Mouse (Mus musculus) brown adipose tissue, adult 24 weeks (tissue): ENCODE measurements around the gene Chid1. TPM values are rescaled to one million over a fixed set of nuclear protein-coding genes. Genes with fewer than 3 reads are reported as not detected.

Experiments
- H3K27ac ChIP-seq: fragments of 200-500 bp; replicated peaks from 2 replicates; pipeline ENCODE4 v1.5.1; 2012; ENCODE audit warnings: low read depth, mild to moderate bottlenecking, low read length
- H3K4me1 ChIP-seq: fragments of 200-500 bp; 2 replicates; pipeline ENCODE4 v1.6.1; 2012; ENCODE audit warnings: low read length, mixed read lengths; ENCODE audit not compliant: control insufficient read depth, insufficient read depth, insufficient read length
- H3K4me3 ChIP-seq: fragments of 200-500 bp; 2 replicates; pipeline ENCODE4 v1.5.1; 2012; ENCODE audit warnings: low read depth, mild to moderate bottlenecking, low read length, moderate library complexity; ENCODE audit not compliant: insufficient read depth
- polyA plus RNA-seq: library from polyadenylated mRNA; stranded (reverse); fragments of >200 nt; gene quantifications from 2 replicates; pipeline ENCODE4 v1.2.4, GENCODE M21; 2012; ENCODE audit not compliant: missing spikeins, insufficient read depth, insufficient read length

The Chid1 gene
- polyA plus RNA-seq, 1 experiment, result 13.4 TPM

- 0 out of 2 replicates have a peak overlapping the region, but pooled peaks have one; percentile 19 for H3K4me3 ChIP-seq
- H3K4me1 ChIP-seq, result peaks cover 10% of the 10 kb centered on the region
- peak overlapping the region; percentile 29 for H3K27ac ChIP-seq
Observed at GRCm38 (mm10) chr7:141564561-141564960, 24.9 kb upstream of the Chid1 start.

- H3K4me1 ChIP-seq, result peaks cover 10% of the 10 kb centered on the region
- H3K27ac ChIP-seq, result peak overlapping the region; percentile 65
- peak overlapping the region; percentile 97 for H3K4me3 ChIP-seq
Observed at GRCm38 (mm10) chr7:141562852-141563427, 23.3 kb upstream of the Chid1 start.

GRCm38 (mm10) chr7:141562421-141562851, 22.8 kb upstream of the Chid1 start:
- H3K4me3 ChIP-seq, result peak overlapping the region; percentile 97
- peak overlapping the region; percentile 70 for H3K27ac ChIP-seq
- peaks cover 10% of the 10 kb centered on the region for H3K4me1 ChIP-seq

GRCm38 (mm10) chr7:141561682-141562391, 22.2 kb upstream of the Chid1 start, which contains the start of gene Ap2a2:
TSS of gene Ap2a2 (plus strand) at chr7:141562173.
- peak within 1 kb of the TSS; percentile 70 for H3K27ac ChIP-seq
- H3K4me3 ChIP-seq, result peak within 1 kb of the TSS; percentile 97
- peaks cover 10% of the 10 kb centered on the region for H3K4me1 ChIP-seq

GRCm38 (mm10) chr7:141560471-141560870, 20.8 kb upstream of the Chid1 start:
- Histone ChIP-seq H3K27ac (peak overlapping the region; percentile 70), H3K4me3 (no peak overlapping the region), H3K4me1 (peaks cover 8% of the 10 kb centered on the region)

- peaks cover 5% of the 10 kb centered on the region for H3K4me1 ChIP-seq
- H3K4me3 ChIP-seq, result no peak overlapping the region
- peak overlapping the region; percentile 70 for H3K27ac ChIP-seq
Observed at GRCm38 (mm10) chr7:141559726-141560325, 20.2 kb upstream of the Chid1 start.

- Histone ChIP-seq H3K27ac (peak overlapping the region; percentile 55; the same call in 1 of the 2 replicates), H3K4me3 (no peak overlapping the region), H3K4me1 (no peaks in the 10 kb centered on the region)
Observed at GRCm38 (mm10) chr7:141558946-141559345, 19.3 kb upstream of the Chid1 start.

- no peak overlapping the region for H3K4me3 ChIP-seq
- no peaks in the 10 kb centered on the region for H3K4me1 ChIP-seq
- H3K27ac ChIP-seq, result peak overlapping the region; percentile 25; the same call in 1 of the 2 replicates
Observed at GRCm38 (mm10) chr7:141558329-141558776, 18.7 kb upstream of the Chid1 start.

- H3K4me1 ChIP-seq, result no peaks in the 10 kb centered on the region
- peak overlapping the region; percentile 70 for H3K27ac ChIP-seq
- H3K4me3 ChIP-seq, result no peak overlapping the region
Observed at GRCm38 (mm10) chr7:141550464-141550863, 10.8 kb upstream of the Chid1 start.

- Histone ChIP-seq H3K27ac (peak overlapping the region; percentile 70), H3K4me1 (no peaks in the 10 kb centered on the region), H3K4me3 (no peak overlapping the region)
Observed at GRCm38 (mm10) chr7:141549432-141550061, 9.9 kb upstream of the Chid1 start.

GRCm38 (mm10) chr7:141544654-141545053, 5.0 kb upstream of the Chid1 start:
- Histone ChIP-seq H3K4me3 (no peak overlapping the region), H3K27ac (no peak overlapping the region), H3K4me1 (0 out of 2 replicates have a peak, but pooled peaks cover 4% of the 10 kb centered on the region)

- Histone ChIP-seq H3K27ac (no peak overlapping the region), H3K4me3 (no peak overlapping the region), H3K4me1 (peaks cover 7% of the 10 kb centered on the region; the same call in 1 of the 2 replicates)
Observed at GRCm38 (mm10) chr7:141542588-141542987, 2.9 kb upstream of the Chid1 start.

GRCm38 (mm10) chr7:141541681-141542080, 2.0 kb upstream of the Chid1 start:
- H3K4me1 ChIP-seq, result peaks cover 7% of the 10 kb centered on the region; the same call in 1 of the 2 replicates
- H3K27ac ChIP-seq, result no peak overlapping the region
- no peak overlapping the region for H3K4me3 ChIP-seq

- Histone ChIP-seq H3K4me3 (peak overlapping the region; percentile 60), H3K27ac (peak overlapping the region; percentile 86), H3K4me1 (peaks cover 7% of the 10 kb centered on the region; the same call in 1 of the 2 replicates)
Observed at GRCm38 (mm10) chr7:141540312-141541081, 840 bp upstream of the Chid1 start.
